Mouse (Mus musculus) MEL (cell line): ENCODE results near the gene Tunar. TPM values are rescaled to one million over a fixed set of nuclear protein-coding genes. Genes with fewer than 3 reads are reported as not detected.

Experiments
- DNase-seq: peaks from one replicate; pipeline ENCODE4 v3.0.0; 2011; ENCODE audit warnings: low read depth, low spot score
- H3K27ac ChIP-seq: 2 replicates; pipeline ENCODE4 v1.5.1; 2012; ENCODE audit warnings: low read depth, mild to moderate bottlenecking, control low read depth, low read length, moderate library complexity; ENCODE audit not compliant: control insufficient read depth
- H3K27me3 ChIP-seq, 2 experiments: fragments of 150-350 bp in 1 of 2; sonication (generic) in 1 of 2; 2 replicates each; pipeline ENCODE4 v1.6.1; 2012; ENCODE audit warnings: low read length in 2 of 2, mild to moderate bottlenecking in 2 of 2, improper control_type of control experiment in 1 of 2, moderate library complexity in 1 of 2; ENCODE audit not compliant: insufficient read depth in 2 of 2, control insufficient read depth in 1 of 2
- H3K36me3 ChIP-seq, 2 experiments: 2 replicates each; pipeline ENCODE4 v1.6.1; 2012 to 2014; ENCODE audit warnings: low read length in 2 of 2, improper control_type of control experiment in 1 of 2, inconsistent platforms in 1 of 2, mild to moderate bottlenecking in 1 of 2; ENCODE audit not compliant: insufficient read depth in 2 of 2, control insufficient read depth in 1 of 2
- H3K4me1 ChIP-seq, 2 experiments: fragments of 150-350 bp in 1 of 2; sonication (generic) in 1 of 2; 2 replicates each; pipeline ENCODE4 v1.6.1; 2012; ENCODE audit warnings: low read length in 2 of 2, improper control_type of control experiment in 1 of 2, mild to moderate bottlenecking in 1 of 2; ENCODE audit not compliant: insufficient read depth in 2 of 2, control insufficient read depth in 1 of 2
- H3K4me3 ChIP-seq, 2 experiments: fragments of 150-350 bp in 1 of 2; sonication (generic) in 1 of 2; 2 replicates each; pipeline ENCODE4 v1.5.1; 2012; ENCODE audit warnings: low read depth in 2 of 2, low read length in 2 of 2, mild to moderate bottlenecking in 2 of 2, moderate library complexity in 2 of 2, control low read depth in 1 of 2, improper control_type of control experiment in 1 of 2; ENCODE audit not compliant: control insufficient read depth in 1 of 2, insufficient read depth in 1 of 2
- H3K79me2 ChIP-seq: 2 replicates; pipeline ENCODE4 v1.6.1; 2012; ENCODE audit warnings: mild to moderate bottlenecking, low read length, moderate library complexity; ENCODE audit not compliant: control insufficient read depth, poor library complexity, insufficient read depth
- H3K9ac ChIP-seq: 2 replicates; pipeline ENCODE4 v1.6.1; 2012; ENCODE audit warnings: low read depth, mild to moderate bottlenecking, control low read depth, low read length, moderate library complexity; ENCODE audit not compliant: control insufficient read depth, poor library complexity, severe bottlenecking
- H3K9me3 ChIP-seq: fragments of 150-350 bp; sonication (generic); replicated peaks from 2 replicates; pipeline ENCODE4 v1.6.1; 2012; ENCODE audit warnings: mild to moderate bottlenecking, low read length, improper control_type of control experiment, moderate library complexity; ENCODE audit not compliant: insufficient read depth
- CHD1 ChIP-seq: IDR thresholded peaks from 2 replicates; pipeline ENCODE4 v1.6.1; 2012; ENCODE audit warnings: low read depth, mild to moderate bottlenecking, inconsistent platforms, low read length, improper control_type of control experiment
- CHD2 ChIP-seq: IDR thresholded peaks from 2 replicates; pipeline ENCODE4 v1.6.1; 2011; ENCODE audit warnings: low read length, improper control_type of control experiment
- CTCF ChIP-seq, 3 experiments: IDR thresholded peaks in 2 of 3; conservative IDR thresholded peaks in 1 of 3; 2 replicates each; pipeline ENCODE4 v1.5.1; 2011 to 2012; ENCODE audit warnings: low read length in 3 of 3, low read depth in 2 of 3, mild to moderate bottlenecking in 2 of 3, improper control_type of control experiment in 1 of 3, inconsistent platforms in 1 of 3, mixed read lengths in 1 of 3, moderate library complexity in 1 of 3; ENCODE audit not compliant: control insufficient read depth in 1 of 3, insufficient read depth in 1 of 3, poor library complexity in 1 of 3, severe bottlenecking in 1 of 3
- E2F4 ChIP-seq: IDR thresholded peaks from 2 replicates; pipeline ENCODE4 v1.6.1; 2011; ENCODE audit warnings: low read depth, low read length, improper control_type of control experiment, borderline replicate concordance
- ELF1 ChIP-seq: IDR thresholded peaks from 2 replicates; pipeline ENCODE4 v1.6.1; 2014; ENCODE audit warnings: low read depth, mild to moderate bottlenecking, inconsistent platforms, low read length, improper control_type of control experiment, moderate library complexity
- GABPA ChIP-seq: IDR thresholded peaks from 2 replicates; pipeline ENCODE4 v1.6.1; 2012; ENCODE audit warnings: low read depth, mild to moderate bottlenecking, inconsistent platforms, low read length, improper control_type of control experiment, moderate library complexity
- JUND ChIP-seq: IDR thresholded peaks from 2 replicates; pipeline ENCODE4 v1.6.1; 2011; ENCODE audit warnings: low read depth, mild to moderate bottlenecking, improper control_type of control experiment, low read length
- KAT2A ChIP-seq: conservative IDR thresholded peaks from 2 replicates; pipeline ENCODE4 v1.6.1; 2012; ENCODE audit warnings: low read depth, low read length, improper control_type of control experiment, inconsistent platforms
- MAFK ChIP-seq: IDR thresholded peaks from 2 replicates; pipeline ENCODE4 v1.6.1; 2011; ENCODE audit warnings: low read depth, mild to moderate bottlenecking, low read length, improper control_type of control experiment, borderline replicate concordance
- MAX ChIP-seq: IDR thresholded peaks from 2 replicates; pipeline ENCODE4 v1.6.1; 2011; ENCODE audit warnings: low read length, improper control_type of control experiment
- MAZ ChIP-seq: IDR thresholded peaks from 2 replicates; pipeline ENCODE4 v1.6.1; 2012; ENCODE audit warnings: low read depth, mild to moderate bottlenecking, inconsistent platforms, low read length, improper control_type of control experiment
- MYB ChIP-seq: IDR thresholded peaks from 2 replicates; pipeline ENCODE4 v1.6.1; 2011; ENCODE audit warnings: mild to moderate bottlenecking, low read depth, low read length, improper control_type of control experiment
- NELFE ChIP-seq: IDR thresholded peaks from 2 replicates; pipeline ENCODE4 v1.6.1; 2011; ENCODE audit warnings: low read depth, low read length, improper control_type of control experiment
- POLR2A ChIP-seq, 2 experiments: IDR thresholded peaks; 2 replicates each; pipeline ENCODE4 v1.6.1; 2011 to 2012; ENCODE audit warnings: low read length in 2 of 2, mild to moderate bottlenecking in 2 of 2, control low read depth in 1 of 2, improper control_type of control experiment in 1 of 2, low read depth in 1 of 2, moderate library complexity in 1 of 2; ENCODE audit not compliant: control insufficient read depth in 1 of 2, insufficient read depth in 1 of 2, poor library complexity in 1 of 2
- POLR2AphosphoS5 ChIP-seq: IDR thresholded peaks from 2 replicates; pipeline ENCODE4 v1.6.1; 2012; ENCODE audit warnings: low read depth, borderline replicate concordance, mild to moderate bottlenecking, inconsistent platforms, low read length, moderate library complexity, mixed read lengths
- SIN3A ChIP-seq: IDR thresholded peaks from 2 replicates; pipeline ENCODE4 v1.6.1; 2012; ENCODE audit warnings: low read length, improper control_type of control experiment, inconsistent platforms
- TBP ChIP-seq: IDR thresholded peaks from 2 replicates; pipeline ENCODE4 v1.8.0; 2011; ENCODE audit warnings: low read depth, low read length, improper control_type of control experiment
- USF2 ChIP-seq, 2 experiments: IDR thresholded peaks; 2 replicates each; pipeline ENCODE4 v1.6.1; 2011 to 2012; ENCODE audit warnings: improper control_type of control experiment in 2 of 2, low read length in 2 of 2, borderline replicate concordance in 1 of 2, inconsistent platforms in 1 of 2, low read depth in 1 of 2, mild to moderate bottlenecking in 1 of 2; ENCODE audit not compliant: insufficient read depth in 1 of 2
- ZC3H11A ChIP-seq: IDR thresholded peaks from 2 replicates; pipeline ENCODE4 v1.6.1; 2012; ENCODE audit warnings: low read depth, mild to moderate bottlenecking, inconsistent platforms, low read length, improper control_type of control experiment
- ZNF384 ChIP-seq: IDR thresholded peaks from 2 replicates; pipeline ENCODE4 v1.6.1; 2012; ENCODE audit warnings: low read depth, mild to moderate bottlenecking, inconsistent platforms, low read length, improper control_type of control experiment
- polyA plus RNA-seq, 2 experiments: library from polyadenylated mRNA; stranded (reverse) in 1 of 2; unstranded in 1 of 2; fragments of >175 nt in 1 of 2; fragments of >200 nt in 1 of 2; gene quantifications; 2 replicates each; pipeline versions ENCODE4 v1.2.1 to v1.2.4; 2012; ENCODE audit warnings: low replicate concordance in 2 of 2, low read depth in 1 of 2; ENCODE audit not compliant: insufficient read length in 2 of 2, insufficient read depth in 1 of 2, missing spikeins in 1 of 2
- total RNA-seq: library from RNA; depleted of rRNA; stranded (reverse); fragments of 300-350 nt; gene quantifications from 2 replicates; pipeline ENCODE4 v1.2.3, GENCODE M21; 2012

Tunar gene
- total and polyA plus RNA-seq, 3 experiments, result not detected

DNA sequence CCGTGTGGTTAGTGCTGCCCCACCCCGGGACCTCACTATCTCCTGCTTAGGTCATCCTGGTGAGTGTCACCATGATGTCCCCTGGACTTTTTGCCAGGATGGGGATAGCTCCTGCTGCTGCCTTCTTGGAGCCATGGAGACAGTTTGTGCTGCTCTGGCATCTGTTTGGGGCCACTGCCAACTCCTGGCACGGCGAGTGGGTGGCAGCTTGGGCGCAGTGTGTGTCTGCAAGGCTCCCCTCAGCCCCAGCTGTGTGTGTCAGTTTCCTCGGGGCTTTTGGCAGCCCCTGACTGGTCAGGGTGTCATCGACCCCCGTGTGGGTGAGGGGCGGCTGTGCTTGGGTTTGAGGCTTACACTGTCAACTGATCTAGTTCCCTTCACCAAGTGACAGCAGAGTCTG is 20.6 kb downstream of the Tunar start:
- no peaks in the 10 kb centered on the region for H3K9me3 ChIP-seq

GRCm38 (mm10) chr12:105354772-105355171 is 21.1 kb downstream of the Tunar start:
- Histone ChIP-seq H3K4me3 (no peak overlapping the region), H3K9ac (no peak overlapping the region), H3K9me3 (no peaks in the 10 kb centered on the region), H3K79me2 (no peaks in the 10 kb centered on the region), H3K36me3 (no peaks in the 10 kb centered on the region), H3K27me3 (no peaks in the 10 kb centered on the region)
- DNase-seq, result no peak
- TF ChIP-seq KAT2A (no peak), CHD1 (no peak), CTCF (IDR thresholded peaks at IDR 0.05 in 2 of 3, conservative IDR thresholded peaks at IDR 0.05 in 1 of 3; ENCODE audit: control insufficient read depth in 1 of 3, insufficient read depth in 1 of 3, low read depth in 2 of 3, low read length in 3 of 3, poor library complexity in 1 of 3, severe bottlenecking in 1 of 3) (no peak), SIN3A (no peak), MAZ (no peak)
- TF ChIP-seq, all 39 proteins: peak for 0
- no peak overlapping the region for H3K27ac ChIP-seq
- H3K4me1 ChIP-seq, result no peaks in the 10 kb centered on the region

More for the DNA sequence above, 20.6 kb downstream of the Tunar start:
- Histone ChIP-seq H3K79me2 (no peaks in the 10 kb centered on the region), H3K4me1 (no peaks in the 10 kb centered on the region), H3K27ac (no peak overlapping the region), H3K36me3 (no peaks in the 10 kb centered on the region), H3K27me3 (no peaks in the 10 kb centered on the region), H3K9ac (no peak overlapping the region), H3K4me3 (no peak overlapping the region)
- DNase-seq, result no peak
- TF ChIP-seq NELFE (no peak), USF2 (IDR thresholded peaks at IDR 0.05; ENCODE audit: borderline replicate concordance in 1 of 2, insufficient read depth in 1 of 2, low read depth in 1 of 2, low read length in 2 of 2) (no peak), MAX (no peak), CHD2 (no peak), ELF1 (no peak), MAZ (no peak), TBP (no peak), MYB (no peak), ZNF384 (no peak), ZC3H11A (no peak), MAFK (no peak), JUND (no peak), E2F4 (no peak), POLR2AphosphoS5 (no peak), GABPA (no peak), POLR2A (IDR thresholded peaks at IDR 0.05; ENCODE audit: control insufficient read depth in 1 of 2, insufficient read depth in 1 of 2, low read depth in 1 of 2, low read length in 2 of 2, poor library complexity in 1 of 2) (no peak), KAT2A (no peak), SIN3A (no peak), CHD1 (no peak)
